Mouse (Mus musculus) cerebellum, adult 2 months (tissue): ENCODE data around the gene Hmg20a.

ENCODE experiments used
- CTCF ChIP-seq: fragments of 200-500 bp; IDR thresholded peaks from 2 replicates; pipeline ENCODE4 v1.5.1; 2011; ENCODE audit warnings: low read depth, mild to moderate bottlenecking, control low read depth, low read length, moderate library complexity, borderline replicate concordance; ENCODE audit not compliant: insufficient read depth
- POLR2A ChIP-seq: fragments of 200-500 bp; IDR thresholded peaks from 2 replicates; pipeline ENCODE4 v1.6.1; 2011; ENCODE audit warnings: low read length, control low read depth, borderline replicate concordance; ENCODE audit not compliant: insufficient read depth

- TF ChIP-seq POLR2A (no peak), CTCF (no peak)
These were observed 6.5 kb downstream of the Hmg20a start for GRCm38 (mm10) chr9:56424861-56425260.
